Mouse (Mus musculus) kidney, adult 2 months (tissue): ENCODE results near the gene Mfsd14b.

ENCODE experiments used
- CTCF ChIP-seq: fragments of 200-500 bp; conservative IDR thresholded peaks from 2 replicates; pipeline ENCODE4 v1.5.1; 2011; ENCODE audit warnings: low read depth, mild to moderate bottlenecking, control low read depth, low read length, moderate library complexity, mixed read lengths; ENCODE audit not compliant: insufficient read depth, insufficient read length
- POLR2A ChIP-seq: fragments of 200-500 bp; IDR thresholded peaks from one replicate; pipeline ENCODE4 v1.6.1; 2011; ENCODE audit warnings: low read depth, low read length, control low read depth

GRCm38 (mm10) chr13:65032758-65033157, 80.0 kb downstream of the Mfsd14b start, which contains the start of gene Spata31d1c:
- TF ChIP-seq CTCF (no peak), POLR2A (no peak)
